Mouse (Mus musculus): ENCODE data around the gene Olfr1156. TPM values are rescaled to one million over a fixed set of nuclear protein-coding genes. Genes with fewer than 3 reads are reported as not detected.

Olfr1156 gene
- polyA plus RNA-seq (2012; rRNA removed) = not detected in 2 replicates

DNA sequence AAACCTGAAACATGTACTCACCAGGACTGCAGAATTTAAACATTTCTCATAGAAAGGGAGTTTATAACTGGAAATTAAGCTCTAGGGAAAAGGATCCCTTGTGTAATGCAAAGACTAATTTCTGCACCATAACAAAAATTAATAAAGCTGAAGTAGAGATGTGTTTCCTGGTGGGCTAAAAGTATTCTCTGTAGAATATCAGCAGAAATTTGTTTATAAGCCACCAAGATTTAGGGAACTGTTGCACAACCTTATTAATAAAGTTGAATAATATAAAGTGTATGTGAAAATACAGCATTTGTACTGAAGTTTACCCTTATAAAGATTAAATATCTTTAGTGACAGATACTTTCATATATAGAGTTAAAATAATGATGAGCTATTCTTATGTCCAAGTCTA is at the start of gene Olfr1156:
TSS of gene Olfr1156 (minus strand) at position 101 of the 400 bp plus-strand sequence.
- no peaks in the 10 kb centered on the region for H3K4me1 ChIP-seq (ENCODE audit: control insufficient read depth, insufficient read depth, insufficient read length)
- DNase-seq (ENCODE audit: low read depth in 1 of 2, low spot score in 2 of 2) = no peak
- TF ChIP-seq POLR2A (IDR thresholded peaks at IDR 0.05; ENCODE audit: low read depth, low read length) (no peak), CTCF (IDR thresholded peaks at IDR 0.05; ENCODE audit: extremely low read depth, insufficient read depth, insufficient read length, insufficient replicate concordance) (no peak)
- no peaks in the 10 kb centered on the region for H3K36me3 ChIP-seq (ENCODE audit: control insufficient read depth, insufficient read depth, low read length)
- H3K27me3 ChIP-seq (ENCODE audit: control insufficient read depth, insufficient read depth, low read length) = no peaks in the 10 kb centered on the region
- H3K27ac ChIP-seq (ENCODE audit: insufficient read depth, low read length) = no peak within 1 kb of the TSS
- no peak within 1 kb of the TSS for H3K4me3 ChIP-seq (ENCODE audit: extremely low read depth, insufficient read depth, insufficient read length)

DNA sequence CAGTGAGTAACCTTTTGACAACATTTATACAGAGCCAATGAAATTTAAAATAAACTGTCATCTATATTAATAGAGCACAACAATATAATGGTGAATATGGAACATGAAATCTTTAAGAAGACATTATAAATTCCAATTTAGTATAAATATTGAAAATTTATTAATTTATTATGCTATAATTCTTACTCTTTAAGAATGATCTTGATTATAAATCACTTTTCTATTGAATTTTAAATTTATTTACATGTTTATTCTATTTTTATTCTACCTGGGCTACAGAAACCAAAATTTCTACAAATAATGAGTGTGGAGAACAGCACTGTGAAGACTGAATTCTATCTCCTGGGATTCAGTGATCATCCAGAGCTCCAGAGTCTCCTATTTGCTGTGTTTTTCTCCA is 36.9 kb upstream of the Olfr1156 start, which contains the start of gene Olfr1158:
TSS of gene Olfr1158 (plus strand) at position 301 of the 400 bp plus-strand sequence.
- H3K4me1 ChIP-seq (ENCODE audit: control insufficient read depth, insufficient read depth, insufficient read length) = no peaks in the 10 kb centered on the region
- no peaks in the 10 kb centered on the region for H3K27me3 ChIP-seq (ENCODE audit: control insufficient read depth, insufficient read depth, low read length)
- no peak for DNase-seq (ENCODE audit: low read depth in 1 of 2, low spot score in 2 of 2)
- no peak within 1 kb of the TSS for H3K27ac ChIP-seq (ENCODE audit: insufficient read depth, low read length)
- TF ChIP-seq POLR2A (IDR thresholded peaks at IDR 0.05; ENCODE audit: low read depth, low read length) (no peak), CTCF (IDR thresholded peaks at IDR 0.05; ENCODE audit: extremely low read depth, insufficient read depth, insufficient read length, insufficient replicate concordance) (no peak)
- H3K36me3 ChIP-seq (ENCODE audit: control insufficient read depth, insufficient read depth, low read length) = no peaks in the 10 kb centered on the region
- H3K4me3 ChIP-seq (ENCODE audit: extremely low read depth, insufficient read depth, insufficient read length) = no peak within 1 kb of the TSS

GRCm38 (mm10) chr2:87974563-87974962 is 21.7 kb upstream of the Olfr1156 start, which contains the start of gene Olfr74:
Gene Olfr74, minus strand, starts transcription at chr2:87974663.
- Histone ChIP-seq H3K27me3 (ENCODE audit: control insufficient read depth, insufficient read depth, low read length) (no peaks in the 10 kb centered on the region), H3K4me3 (ENCODE audit: extremely low read depth, insufficient read depth, insufficient read length) (no peak within 1 kb of the TSS; the same call in 1 of the 2 replicates), H3K27ac (ENCODE audit: insufficient read depth, low read length) (no peak within 1 kb of the TSS), H3K4me1 (ENCODE audit: control insufficient read depth, insufficient read depth, insufficient read length) (no peaks in the 10 kb centered on the region), H3K36me3 (ENCODE audit: control insufficient read depth, insufficient read depth, low read length) (no peaks in the 10 kb centered on the region)
- no peak for DNase-seq (ENCODE audit: low read depth in 1 of 2, low spot score in 2 of 2)
- WGBS = 69% methylated on average over 3 of the region's 3 CpGs
- no peak for TF ChIP-seq CTCF (IDR thresholded peaks at IDR 0.05; ENCODE audit: extremely low read depth, insufficient read depth, insufficient read length, insufficient replicate concordance)
- TF ChIP-seq POLR2A (IDR thresholded peaks at IDR 0.05; ENCODE audit: low read depth, low read length) = no peak

DNA sequence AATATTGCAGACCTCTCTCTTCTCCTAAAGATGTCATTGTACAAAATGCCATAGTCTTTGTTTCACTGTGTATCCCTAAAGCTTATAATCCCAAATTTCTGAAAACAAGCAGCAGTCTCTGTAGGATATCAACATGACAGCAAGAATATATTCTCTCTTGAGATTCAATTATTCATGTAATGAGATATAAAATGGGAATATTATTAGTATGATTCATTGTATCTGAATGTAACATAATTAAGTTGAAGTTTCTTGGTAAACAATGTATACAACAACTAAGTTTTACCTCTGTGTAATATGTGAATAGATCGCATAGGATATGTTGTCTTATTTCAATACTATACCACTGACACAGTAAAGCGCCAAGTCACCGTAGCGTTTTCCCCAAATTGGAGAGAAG is 15.3 kb upstream of the Olfr1156 start, which contains the start of gene Olfr1157:
TSS of gene Olfr1157 (minus strand) at position 101 of the 400 bp plus-strand sequence.
- H3K4me1 ChIP-seq (ENCODE audit: control insufficient read depth, insufficient read depth, insufficient read length) = no peaks in the 10 kb centered on the region
- no peaks in the 10 kb centered on the region for H3K36me3 ChIP-seq (ENCODE audit: control insufficient read depth, insufficient read depth, low read length)
- H3K27me3 ChIP-seq (ENCODE audit: control insufficient read depth, insufficient read depth, low read length) = no peaks in the 10 kb centered on the region
- H3K27ac ChIP-seq (ENCODE audit: insufficient read depth, low read length) = no peak within 1 kb of the TSS
- H3K4me3 ChIP-seq (ENCODE audit: extremely low read depth, insufficient read depth, insufficient read length) = no peak within 1 kb of the TSS
- 96% methylated on average over 4 of the region's 4 CpGs for WGBS
- no peak for DNase-seq (ENCODE audit: low read depth in 1 of 2, low spot score in 2 of 2)
- TF ChIP-seq CTCF (IDR thresholded peaks at IDR 0.05; ENCODE audit: extremely low read depth, insufficient read depth, insufficient read length, insufficient replicate concordance) (no peak), POLR2A (IDR thresholded peaks at IDR 0.05; ENCODE audit: low read depth, low read length) (no peak)

DNA sequence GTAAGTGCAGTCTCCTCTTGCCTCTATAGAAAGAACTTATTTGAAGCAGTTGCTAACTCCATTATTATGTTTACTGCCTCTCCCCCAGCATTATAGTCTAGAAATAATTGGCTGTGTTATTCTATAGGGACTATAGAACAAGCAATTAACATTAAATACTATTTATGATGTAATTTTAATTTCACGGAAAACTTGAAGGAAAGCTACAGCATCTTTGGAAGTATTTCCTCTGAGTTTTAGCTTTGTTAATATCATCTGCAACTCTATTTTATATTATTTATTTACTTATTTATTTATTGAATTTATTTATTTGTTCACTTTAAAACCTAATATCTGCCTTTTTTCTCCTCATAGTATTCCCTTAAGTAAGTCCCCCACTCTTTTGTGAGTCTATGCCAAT is 7.9 kb downstream of the Olfr1156 start, which contains the start of gene Olfr1155:
TSS of gene Olfr1155 (minus strand) at position 101 of the 400 bp plus-strand sequence.
- H3K4me1 ChIP-seq (ENCODE audit: control insufficient read depth, insufficient read depth, insufficient read length) = no peaks in the 10 kb centered on the region
- no peaks in the 10 kb centered on the region for H3K36me3 ChIP-seq (ENCODE audit: control insufficient read depth, insufficient read depth, low read length)
- no peak within 1 kb of the TSS for H3K4me3 ChIP-seq (ENCODE audit: extremely low read depth, insufficient read depth, insufficient read length)
- H3K27ac ChIP-seq (ENCODE audit: insufficient read depth, low read length) = no peak within 1 kb of the TSS
- H3K27me3 ChIP-seq (ENCODE audit: control insufficient read depth, insufficient read depth, low read length) = no peaks in the 10 kb centered on the region
- TF ChIP-seq POLR2A (IDR thresholded peaks at IDR 0.05; ENCODE audit: low read depth, low read length) (no peak), CTCF (IDR thresholded peaks at IDR 0.05; ENCODE audit: extremely low read depth, insufficient read depth, insufficient read length, insufficient replicate concordance) (no peak)
- DNase-seq (ENCODE audit: low read depth in 1 of 2, low spot score in 2 of 2) = no peak
- WGBS = 91% methylated on average over 1 of the region's 1 CpGs

DNA sequence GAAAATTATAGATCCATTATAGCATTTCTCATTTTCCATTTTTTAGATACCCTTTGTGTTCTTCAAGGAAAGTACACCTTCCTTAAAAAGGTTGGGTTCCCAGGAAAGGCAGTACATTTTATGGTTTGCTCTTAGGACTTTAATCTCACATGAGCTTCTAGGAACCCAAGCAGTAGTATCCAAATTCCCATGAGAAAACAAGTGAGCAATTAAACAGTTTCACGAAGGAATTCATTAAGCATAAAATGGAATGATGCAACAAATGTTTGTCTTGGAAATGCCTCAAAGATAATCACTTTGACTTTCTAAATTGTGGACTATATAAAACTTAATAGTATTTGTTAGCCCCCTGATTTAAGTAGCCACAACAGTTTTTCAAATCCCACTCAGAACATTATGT is 47.8 kb downstream of the Olfr1156 start, which contains the start of gene Olfr1154:
TSS of gene Olfr1154 (minus strand) at position 101 of the 400 bp plus-strand sequence.
- WGBS = 89% methylated on average over 1 of the region's 1 CpGs
- Histone ChIP-seq H3K4me1 (ENCODE audit: control insufficient read depth, insufficient read depth, insufficient read length) (no peaks in the 10 kb centered on the region), H3K36me3 (ENCODE audit: control insufficient read depth, insufficient read depth, low read length) (no peaks in the 10 kb centered on the region), H3K4me3 (ENCODE audit: extremely low read depth, insufficient read depth, insufficient read length) (no peak within 1 kb of the TSS), H3K27me3 (ENCODE audit: control insufficient read depth, insufficient read depth, low read length) (no peaks in the 10 kb centered on the region), H3K27ac (ENCODE audit: insufficient read depth, low read length) (no peak within 1 kb of the TSS)
- no peak for TF ChIP-seq POLR2A (IDR thresholded peaks at IDR 0.05; ENCODE audit: low read depth, low read length)
- no peak for TF ChIP-seq CTCF (IDR thresholded peaks at IDR 0.05; ENCODE audit: extremely low read depth, insufficient read depth, insufficient read length, insufficient replicate concordance)
- no peak for DNase-seq (ENCODE audit: low read depth in 1 of 2, low spot score in 2 of 2)

Other genes starting within 250 kb of the Olfr1156 start
- gene Olfr1137, start 239.9 kb downstream of the Olfr1156 start, polyA plus RNA-seq (2012; rRNA removed) = not detected in 2 replicates
- not detected in 2 replicates for gene Olfr1138, start 213.1 kb downstream of the Olfr1156 start, polyA plus RNA-seq (2012; rRNA removed)
- gene Olfr1140, start 209.3 kb downstream of the Olfr1156 start, polyA plus RNA-seq (2012; rRNA removed) = not detected in 2 replicates
- not detected in 2 replicates for gene Olfr1141, start 199.1 kb downstream of the Olfr1156 start, polyA plus RNA-seq (2012; rRNA removed)
- gene Olfr152, start 173.6 kb downstream of the Olfr1156 start, polyA plus RNA-seq (2012; rRNA removed) = not detected in 2 replicates
- gene Olfr1143, start 152.5 kb downstream of the Olfr1156 start, polyA plus RNA-seq (2012; rRNA removed) = not detected in 2 replicates
- not detected in 2 replicates for gene Olfr1145, start 143.3 kb downstream of the Olfr1156 start, polyA plus RNA-seq (2012; rRNA removed)
- gene Olfr1148, start 122.6 kb downstream of the Olfr1156 start, polyA plus RNA-seq (2012; rRNA removed) = not detected in 2 replicates
- not detected in 2 replicates for gene Olfr1150-ps1, start 109.1 kb downstream of the Olfr1156 start, polyA plus RNA-seq (2012; rRNA removed)
- gene Olfr1151, start 97.2 kb downstream of the Olfr1156 start, polyA plus RNA-seq (2012; rRNA removed) = not detected in 2 replicates
- not detected in 2 replicates for gene Olfr1152, start 86.6 kb downstream of the Olfr1156 start, polyA plus RNA-seq (2012; rRNA removed)
- gene Olfr1153, start 58.1 kb downstream of the Olfr1156 start, polyA plus RNA-seq (2012; rRNA removed) = not detected in 2 replicates
- not detected in 2 replicates for gene Olfr1154, start 47.9 kb downstream of the Olfr1156 start, polyA plus RNA-seq (2012; rRNA removed)
- not detected in 2 replicates for gene Olfr1155, start 8.0 kb downstream of the Olfr1156 start, polyA plus RNA-seq (2012; rRNA removed)
- gene Olfr1157, start 15.2 kb upstream of the Olfr1156 start, polyA plus RNA-seq (2012; rRNA removed) = not detected in 2 replicates
- not detected in 2 replicates for gene Olfr74, start 21.6 kb upstream of the Olfr1156 start, polyA plus RNA-seq (2012; rRNA removed)
- gene Olfr1158, start 37.0 kb upstream of the Olfr1156 start, polyA plus RNA-seq (2012; rRNA removed) = not detected in 2 replicates
- not detected in 2 replicates for gene Olfr1160, start 55.2 kb upstream of the Olfr1156 start, polyA plus RNA-seq (2012; rRNA removed)
- gene Olfr1161, start 69.7 kb upstream of the Olfr1156 start, polyA plus RNA-seq (2012; rRNA removed) = not detected in 2 replicates
- gene Olfr73, start 84.6 kb upstream of the Olfr1156 start, polyA plus RNA-seq (2012; rRNA removed) = not detected in 2 replicates
- not detected in 2 replicates for gene Olfr1162, start 98.0 kb upstream of the Olfr1156 start, polyA plus RNA-seq (2012; rRNA removed)
- not detected in 2 replicates for gene Olfr1163, start 118.7 kb upstream of the Olfr1156 start, polyA plus RNA-seq (2012; rRNA removed)
- not detected in 2 replicates for gene Olfr1164, start 140.9 kb upstream of the Olfr1156 start, polyA plus RNA-seq (2012; rRNA removed)
- gene Olfr1166, start 175.2 kb upstream of the Olfr1156 start, polyA plus RNA-seq (2012; rRNA removed) = not detected in 2 replicates
- gene Olfr1167, start 202.1 kb upstream of the Olfr1156 start, polyA plus RNA-seq (2012; rRNA removed) = not detected in 2 replicates
- gene Olfr1168, start 228.8 kb upstream of the Olfr1156 start, polyA plus RNA-seq (2012; rRNA removed) = not detected in 2 replicates

All from spleen, adult 2 months (tissue).